Comparison of ENCODE assay signal across 8 mouse cellular contexts in genomic region chr2:155308936-155309592, GRCm38 (mm10). TPM values are rescaled to one million over a fixed set of nuclear protein-coding genes. Genes with fewer than 3 reads are reported as not detected.
DNase-seq lines count a peak whose midpoint lies in the region; ATAC-seq and TF ChIP-seq lines count a peak whose summit lies in the region.

No protein-coding gene starts in this region.

- 25% methylated on average over 3 of the region's 3 CpGs for WGBS in embryonic facial prominence, embryonic 14.5 days
- 33% methylated on average over 3 of the region's 3 CpGs for WGBS in lung, embryonic 14.5 days
- 28% methylated on average over 3 of the region's 3 CpGs for WGBS in stomach, embryonic 14.5 days

- H3K9me3 ChIP-seq in embryonic facial prominence, embryonic 14.5 days (ENCODE audit: control insufficient read depth, low read length), result no peaks in the 10 kb centered on the region
- H3K9me3 ChIP-seq in lung, embryonic 14.5 days (ENCODE audit: low read depth, low read length), result no peaks in the 10 kb centered on the region
- no peaks in the 10 kb centered on the region for H3K9me3 ChIP-seq in stomach, embryonic 14.5 days (ENCODE audit: control insufficient read depth, low read depth, low read length)

- peaks cover 26% of the 10 kb centered on the region for H3K36me3 ChIP-seq in embryonic facial prominence, embryonic 14.5 days (ENCODE audit: control insufficient read depth, insufficient read depth, low read length)
- peaks cover 30% of the 10 kb centered on the region for H3K36me3 ChIP-seq in lung, embryonic 14.5 days (ENCODE audit: insufficient read depth)
- peaks cover 11% of the 10 kb centered on the region for H3K36me3 ChIP-seq in stomach, embryonic 14.5 days (ENCODE audit: control insufficient read depth, insufficient read depth, low read length)

- peak overlapping the region; percentile 67 for H3K27ac ChIP-seq in embryonic facial prominence, embryonic 14.5 days (replicated peaks; ENCODE audit: low read depth, low read length)
- no peak overlapping the region for H3K27ac ChIP-seq in lung, embryonic 14.5 days (ENCODE audit: low read depth)
- 0 out of 2 replicates have a peak overlapping the region, but pooled peaks have one; percentile 21 for H3K27ac ChIP-seq in stomach, embryonic 14.5 days (ENCODE audit: low read length)

- no peaks in the 10 kb centered on the region for H3K27me3 ChIP-seq in embryonic facial prominence, embryonic 14.5 days (replicated peaks; ENCODE audit: control insufficient read depth, insufficient read depth, low read length)
- no peaks in the 10 kb centered on the region for H3K27me3 ChIP-seq in lung, embryonic 14.5 days (ENCODE audit: insufficient read depth, low read length)
- H3K27me3 ChIP-seq in stomach, embryonic 14.5 days (ENCODE audit: control insufficient read depth, insufficient read depth, low read length), result no peaks in the 10 kb centered on the region

- DNase-seq in CD4-positive, CD25-positive, alpha-beta regulatory T cell, adult 2 months (ENCODE audit: low read depth, low spot score), result peak; percentile 7
- peak; percentile 98 for DNase-seq in MN1 (ENCODE audit: low spot score)
- DNase-seq in embryonic facial prominence, embryonic 14.5 days (ENCODE audit: low spot score), result peak; percentile 72
- DNase-seq in heart, postnatal 10 days, result peak; percentile 58
- DNase-seq in lung, embryonic 14.5 days, result peak; percentile 67
- DNase-seq in c-Kit-positive CD71-positive TER-119-positive erythroid progenitor cells, embryonic 14.5 days (ENCODE audit: low spot score), result no peak

- intact Hi-C loops in heart, postnatal 10 days (cut with DNase I), result no loop called here

- peak overlapping the region; percentile 0; the same call in 1 of the 2 replicates for H3K9ac ChIP-seq in embryonic facial prominence, embryonic 14.5 days (ENCODE audit: low read depth, low read length)
- H3K9ac ChIP-seq in lung, embryonic 14.5 days, result no peak overlapping the region
- H3K9ac ChIP-seq in stomach, embryonic 14.5 days (replicated peaks; ENCODE audit: low read depth, low read length), result no peak overlapping the region

- ATAC-seq in CD4-positive, CD25-positive, alpha-beta regulatory T cell, adult 4 months, result no peak
- peak; percentile 67 for ATAC-seq in embryonic facial prominence, embryonic 14.5 days (ENCODE audit: low read depth)
- peak; percentile 66; the same call in 1 of the 2 replicates for ATAC-seq in lung, embryonic 14.5 days (ENCODE audit: insufficient read depth)
- no peak for ATAC-seq in stomach, embryonic 14.5 days (ENCODE audit: insufficient number of reproducible peaks, insufficient read depth, low FRiP score, low read depth)

- H3K4me2 ChIP-seq in embryonic facial prominence, embryonic 14.5 days (ENCODE audit: low read depth, low read length), result no peak overlapping the region
- H3K4me2 ChIP-seq in lung, embryonic 14.5 days, result no peak overlapping the region
- H3K4me2 ChIP-seq in stomach, embryonic 14.5 days (replicated peaks; ENCODE audit: low read depth, low read length), result no peak overlapping the region

- H3K4me3 ChIP-seq in embryonic facial prominence, embryonic 14.5 days (ENCODE audit: low read depth, low read length), result no peak overlapping the region
- H3K4me3 ChIP-seq in lung, embryonic 14.5 days (ENCODE audit: low read depth, low read length), result no peak overlapping the region
- no peak overlapping the region for H3K4me3 ChIP-seq in stomach, embryonic 14.5 days (ENCODE audit: low read depth, low read length)

- TF ChIP-seq CTCF in lung, embryonic 14.5 days (IDR thresholded peaks at IDR 0.05; ENCODE audit: low read depth), result peak; percentile 45

- 0 out of 2 replicates have a peak, but pooled peaks cover 4% of the 10 kb centered on the region for H3K4me1 ChIP-seq in embryonic facial prominence, embryonic 14.5 days (ENCODE audit: control insufficient read depth, insufficient read depth, low read length)
- H3K4me1 ChIP-seq in lung, embryonic 14.5 days (ENCODE audit: insufficient read depth), result no peaks in the 10 kb centered on the region
- peaks cover 5% of the 10 kb centered on the region for H3K4me1 ChIP-seq in stomach, embryonic 14.5 days (ENCODE audit: control insufficient read depth, insufficient read depth, low read length)

RNA-seq across cellular contexts. Expression of gene Map1lc3a, which starts 33.0 kb away (rescaled TPM):
- polyA plus RNA-seq in CD4-positive, CD25-positive, alpha-beta regulatory T cell, adult 4 months (2017; shearing (Covaris generic)), result 1 to 10 TPM; 1.1 to 2.9 TPM
- polyA plus RNA-seq in embryonic facial prominence, embryonic 14.5 days (2014; fragmentation: Nextera tagmentation; extraction: Ambion mirVana), result 241 and 248 TPM in 2 replicates
- 100 to 1,000 TPM; 594 to 650 TPM for total RNA-seq in heart, postnatal 10 days (2021)
- 149 and 162 TPM in 2 replicates for polyA plus RNA-seq in lung, embryonic 14.5 days (2014; fragmentation: Nextera tagmentation; extraction: Ambion mirVana)
- polyA plus RNA-seq in stomach, embryonic 14.5 days (2014; fragmentation: Nextera tagmentation; extraction: Ambion mirVana), result 211 and 225 TPM in 2 replicates

RNA-seq across cellular contexts. Expression of gene Pigu, which starts 48.2 kb away (rescaled TPM):
- polyA plus RNA-seq in CD4-positive, CD25-positive, alpha-beta regulatory T cell, adult 4 months (2017; shearing (Covaris generic)), result 10 to 100 TPM; 40.1 to 41.4 TPM
- polyA plus RNA-seq in embryonic facial prominence, embryonic 14.5 days (2014; fragmentation: Nextera tagmentation; extraction: Ambion mirVana), result 43.7 and 47.9 TPM in 2 replicates
- 10 to 100 TPM; 36.1 to 38.3 TPM for total RNA-seq in heart, postnatal 10 days (2021)
- polyA plus RNA-seq in lung, embryonic 14.5 days (2014; fragmentation: Nextera tagmentation; extraction: Ambion mirVana), result 52.0 and 54.0 TPM in 2 replicates
- polyA plus RNA-seq in stomach, embryonic 14.5 days (2014; fragmentation: Nextera tagmentation; extraction: Ambion mirVana), result 61.6 and 62.5 TPM in 2 replicates

Comparison
In these comparisons a context has a peak if more than half of its experiments do, and no peak if none do; other contexts are left out.
1. ATAC-seq: peak in embryonic facial prominence, embryonic 14.5 days (single experiment) and lung, embryonic 14.5 days (single experiment); none in CD4-positive, CD25-positive, alpha-beta regulatory T cell, adult 4 months (single experiment) and stomach, embryonic 14.5 days (single experiment).
2. RNA of gene Map1lc3a, which starts 33.0 kb away (polyA plus RNA-seq): 241 to 248 TPM in embryonic facial prominence, embryonic 14.5 days, 211 to 225 TPM in stomach, embryonic 14.5 days and 149 to 162 TPM in lung, embryonic 14.5 days; 1.1 to 2.9 TPM in CD4-positive, CD25-positive, alpha-beta regulatory T cell, adult 4 months; every median in the first group is over 10 times any median in the second.